Mouse (Mus musculus): ENCODE measurements around the gene Neurl4. TPM values are rescaled to one million over a fixed set of nuclear protein-coding genes. Genes with fewer than 3 reads are reported as not detected.

The Neurl4 gene
- polyA plus RNA-seq, 1 experiment = 5.1 TPM

DNA sequence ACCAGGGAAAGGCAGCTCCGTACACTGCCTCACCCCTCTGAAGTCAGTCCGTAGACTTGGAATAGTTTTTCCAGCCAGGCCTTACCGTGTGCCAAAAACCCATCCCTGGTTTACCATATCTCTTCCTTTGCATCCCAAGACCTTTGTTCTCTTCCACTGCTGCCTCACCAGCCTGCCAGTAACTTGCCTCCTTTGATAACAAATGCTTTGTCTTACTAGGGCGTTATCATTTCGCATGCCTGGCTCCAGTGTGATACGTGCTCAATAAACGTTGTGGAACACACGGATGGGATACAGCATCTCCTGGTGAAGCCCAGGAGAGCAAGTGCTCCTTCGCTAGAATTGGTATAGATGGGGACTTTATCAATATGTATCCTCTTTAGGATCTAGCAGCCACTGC, 33.5 kb upstream of the Neurl4 start:
- TF ChIP-seq TAL1 (IDR thresholded peaks at IDR 0.05; ENCODE audit: low read length) (no peak), GATA1 (IDR thresholded peaks at IDR 0.05; ENCODE audit: low read length) (no peak)
- H3K9me3 ChIP-seq (ENCODE audit: control insufficient read depth, low read length) = no peaks in the 10 kb centered on the region
- H3K4me3 ChIP-seq (replicated peaks) = no peak overlapping the region
- no peaks in the 10 kb centered on the region for H3K27me3 ChIP-seq (ENCODE audit: control insufficient read depth)
- H3K4me1 ChIP-seq (ENCODE audit: control insufficient read depth) = peaks cover 74% of the 10 kb centered on the region
- no peaks in the 10 kb centered on the region for H3K36me3 ChIP-seq (ENCODE audit: control insufficient read depth)

DNA sequence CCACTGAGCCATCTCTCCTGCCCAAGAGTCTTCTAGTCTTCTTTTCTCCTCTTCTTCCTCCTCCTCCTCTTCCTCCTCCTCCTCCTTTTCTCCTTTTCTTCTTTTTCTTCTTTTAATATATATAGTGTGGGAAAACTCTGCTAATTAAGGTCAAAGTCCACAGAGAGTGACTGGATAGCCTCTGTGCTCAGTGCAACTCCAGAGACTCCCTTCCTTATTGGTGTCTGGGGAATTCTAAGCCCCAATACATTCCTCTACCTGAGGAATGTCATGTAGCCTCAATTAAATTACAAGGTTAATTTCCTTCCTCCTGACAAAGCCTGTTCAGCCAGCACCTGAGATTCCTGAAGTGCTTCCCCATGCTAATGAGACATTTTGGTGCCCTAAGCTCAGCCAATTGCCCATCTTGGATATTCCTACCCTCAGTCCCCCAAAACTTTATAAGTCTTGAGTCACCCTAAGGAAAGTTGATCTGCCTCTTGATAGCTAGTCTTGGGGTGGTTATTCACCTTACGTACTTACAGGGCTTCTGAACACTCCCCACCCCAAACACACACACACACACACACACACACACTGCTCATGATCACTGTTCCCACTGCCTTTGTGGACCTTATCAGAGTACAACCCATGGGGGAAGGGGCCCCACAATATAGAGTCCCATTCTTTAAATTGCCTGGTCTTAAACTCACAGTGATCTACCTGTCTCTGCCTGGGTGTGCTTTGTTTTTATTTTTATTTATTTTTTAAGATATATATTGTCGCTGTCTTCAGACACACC, 30.4 kb upstream of the Neurl4 start:
- Histone ChIP-seq H3K9me3 (ENCODE audit: control insufficient read depth, low read length) (no peaks in the 10 kb centered on the region), H3K4me1 (ENCODE audit: control insufficient read depth) (peaks cover 64% of the 10 kb centered on the region), H3K27me3 (ENCODE audit: control insufficient read depth) (no peaks in the 10 kb centered on the region), H3K4me3 (replicated peaks) (no peak overlapping the region), H3K36me3 (ENCODE audit: control insufficient read depth) (no peaks in the 10 kb centered on the region)
- TF ChIP-seq TAL1 (IDR thresholded peaks at IDR 0.05; ENCODE audit: low read length) = no peak
- no peak for TF ChIP-seq GATA1 (IDR thresholded peaks at IDR 0.05; ENCODE audit: low read length)

DNA sequence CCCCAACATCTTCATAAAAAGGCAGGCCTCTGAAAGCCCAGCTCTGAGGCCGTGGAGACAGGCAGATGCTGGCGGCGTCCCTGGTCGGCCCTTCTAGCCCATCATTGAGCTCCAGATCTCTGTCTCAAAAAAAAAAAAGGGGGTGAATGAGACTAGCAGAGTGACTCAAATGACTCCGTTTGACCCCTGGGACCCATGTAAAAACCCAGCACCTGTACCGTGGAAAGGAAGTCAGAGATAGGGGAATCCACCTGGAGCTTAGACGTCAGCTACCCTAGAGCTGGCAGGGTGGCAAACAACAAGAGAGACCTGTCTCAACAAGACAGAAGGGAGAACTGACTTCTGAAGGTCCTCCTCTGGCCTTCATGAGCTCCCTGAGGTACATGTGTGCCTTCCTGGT, 29.1 kb upstream of the Neurl4 start:
- no peak overlapping the region for H3K4me3 ChIP-seq (replicated peaks)
- H3K36me3 ChIP-seq (ENCODE audit: control insufficient read depth) = no peaks in the 10 kb centered on the region
- peaks cover 68% of the 10 kb centered on the region for H3K4me1 ChIP-seq (ENCODE audit: control insufficient read depth)
- TF ChIP-seq GATA1 (IDR thresholded peaks at IDR 0.05; ENCODE audit: low read length) = no peak
- H3K27me3 ChIP-seq (ENCODE audit: control insufficient read depth) = no peaks in the 10 kb centered on the region
- no peaks in the 10 kb centered on the region for H3K9me3 ChIP-seq (ENCODE audit: control insufficient read depth, low read length)

DNA sequence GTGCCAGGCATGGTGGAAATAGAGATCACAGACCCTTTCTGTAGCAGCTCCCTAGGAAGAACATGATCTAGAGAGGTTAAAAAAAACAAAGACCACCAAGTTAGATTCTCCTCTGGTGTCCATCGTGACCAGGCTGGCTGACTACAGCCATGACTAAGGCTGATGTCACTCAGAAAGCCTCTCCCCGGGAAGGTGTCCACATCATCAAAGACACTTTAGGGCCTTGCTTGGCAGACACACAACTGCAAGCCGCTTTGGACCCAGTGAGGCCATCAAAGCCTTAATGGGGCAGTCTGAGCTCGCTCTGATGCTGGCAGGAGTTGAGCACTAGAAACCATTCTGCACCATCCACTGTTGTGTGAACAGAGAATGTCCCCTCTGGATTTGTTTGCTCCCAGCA, 28.4 kb upstream of the Neurl4 start:
- H3K9me3 ChIP-seq (ENCODE audit: control insufficient read depth, low read length) = no peaks in the 10 kb centered on the region
- no peak overlapping the region for H3K4me3 ChIP-seq (replicated peaks)
- no peaks in the 10 kb centered on the region for H3K27me3 ChIP-seq (ENCODE audit: control insufficient read depth)
- no peaks in the 10 kb centered on the region for H3K36me3 ChIP-seq (ENCODE audit: control insufficient read depth)
- H3K4me1 ChIP-seq (ENCODE audit: control insufficient read depth) = peaks cover 68% of the 10 kb centered on the region
- no peak for TF ChIP-seq TAL1 (IDR thresholded peaks at IDR 0.05; ENCODE audit: low read length)
- no peak for TF ChIP-seq GATA1 (IDR thresholded peaks at IDR 0.05; ENCODE audit: low read length)

DNA sequence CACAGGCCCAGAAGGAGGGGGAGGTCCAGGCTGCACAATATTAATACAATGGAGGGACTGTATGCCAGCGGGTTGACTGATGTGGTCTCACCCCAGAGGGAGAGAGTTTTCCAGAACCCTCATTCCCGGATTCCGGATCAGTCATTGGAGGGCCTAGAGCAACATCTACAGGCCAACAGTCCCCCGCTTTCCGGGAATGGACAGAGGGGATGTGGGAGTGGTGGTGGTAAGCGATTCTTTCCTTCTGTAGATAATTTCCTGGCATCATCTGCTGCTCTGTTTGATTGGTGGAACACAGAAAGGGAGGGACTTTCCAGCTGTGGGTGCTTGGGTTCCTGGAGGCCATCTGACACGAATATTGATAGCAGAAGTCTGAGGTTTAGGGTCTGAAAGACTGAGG, 24.7 kb upstream of the Neurl4 start:
- H3K36me3 ChIP-seq (ENCODE audit: control insufficient read depth) = no peaks in the 10 kb centered on the region
- TF ChIP-seq TAL1 (IDR thresholded peaks at IDR 0.05; ENCODE audit: low read length) (no peak), GATA1 (IDR thresholded peaks at IDR 0.05; ENCODE audit: low read length) (no peak)
- H3K4me3 ChIP-seq (replicated peaks) = no peak overlapping the region
- H3K9me3 ChIP-seq (ENCODE audit: control insufficient read depth, low read length) = no peaks in the 10 kb centered on the region
- peaks cover 5% of the 10 kb centered on the region for H3K27me3 ChIP-seq (ENCODE audit: control insufficient read depth)
- peaks cover 83% of the 10 kb centered on the region for H3K4me1 ChIP-seq (ENCODE audit: control insufficient read depth)

DNA sequence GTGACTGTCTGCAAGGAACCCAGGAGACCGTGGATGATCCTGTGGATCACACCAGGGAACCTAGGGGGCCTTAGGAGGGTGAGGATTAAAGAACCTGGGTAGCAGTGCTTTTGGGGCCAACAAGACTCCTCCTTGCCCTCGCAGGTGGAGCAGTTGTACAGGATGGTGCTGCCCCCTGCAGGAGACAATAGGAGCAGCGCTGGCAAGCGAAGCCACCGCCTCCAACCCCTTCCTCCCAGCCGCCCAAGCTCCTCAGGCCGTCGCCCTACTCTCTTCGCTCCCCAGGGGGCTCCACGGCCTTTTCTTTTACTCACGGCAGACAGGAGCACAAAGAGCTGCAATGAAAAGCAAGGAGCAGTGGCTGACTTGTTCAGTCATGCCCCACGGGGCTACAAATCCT, 24.0 kb upstream of the Neurl4 start:
- Histone ChIP-seq H3K4me1 (ENCODE audit: control insufficient read depth) (peaks cover 88% of the 10 kb centered on the region), H3K36me3 (ENCODE audit: control insufficient read depth) (no peaks in the 10 kb centered on the region), H3K4me3 (replicated peaks) (peak overlapping the region; percentile 1), H3K27me3 (ENCODE audit: control insufficient read depth) (peaks cover 11% of the 10 kb centered on the region), H3K9me3 (ENCODE audit: control insufficient read depth, low read length) (no peaks in the 10 kb centered on the region)
- TF ChIP-seq TAL1 (IDR thresholded peaks at IDR 0.05; ENCODE audit: low read length) (no peak), GATA1 (IDR thresholded peaks at IDR 0.05; ENCODE audit: low read length) (no peak)

DNA sequence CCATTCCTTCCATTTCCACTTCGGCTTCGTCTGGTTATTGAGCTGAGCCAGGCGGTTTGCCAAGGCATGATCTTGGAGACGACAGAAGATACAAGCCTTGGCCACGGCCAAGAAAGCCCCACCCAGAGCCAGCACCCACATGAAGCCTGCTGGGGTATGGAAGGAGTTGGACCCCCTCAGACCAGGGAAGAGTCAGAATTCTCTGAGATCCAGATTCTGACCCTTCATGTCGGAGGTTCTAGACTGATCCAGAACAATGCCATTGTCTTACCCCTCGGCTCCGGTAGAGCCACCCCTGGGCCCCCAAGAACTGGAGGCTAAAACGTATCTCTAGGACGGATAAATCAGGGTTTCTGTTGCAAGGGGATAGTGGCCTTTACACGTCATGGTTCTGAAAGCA, 23.0 kb upstream of the Neurl4 start, which contains the start of gene Tmem95:
Tmem95 (minus strand) TSS at position 141 of the 400 bp plus-strand sequence.
- Histone ChIP-seq H3K4me1 (ENCODE audit: control insufficient read depth) (peaks cover 86% of the 10 kb centered on the region), H3K4me3 (replicated peaks) (peak within 1 kb of the TSS; percentile 1), H3K27me3 (ENCODE audit: control insufficient read depth) (peaks cover 13% of the 10 kb centered on the region), H3K36me3 (ENCODE audit: control insufficient read depth) (no peaks in the 10 kb centered on the region), H3K9me3 (ENCODE audit: control insufficient read depth, low read length) (no peaks in the 10 kb centered on the region)
- TF ChIP-seq GATA1 (IDR thresholded peaks at IDR 0.05; ENCODE audit: low read length) (no peak), TAL1 (IDR thresholded peaks at IDR 0.05; ENCODE audit: low read length) (no peak)

DNA sequence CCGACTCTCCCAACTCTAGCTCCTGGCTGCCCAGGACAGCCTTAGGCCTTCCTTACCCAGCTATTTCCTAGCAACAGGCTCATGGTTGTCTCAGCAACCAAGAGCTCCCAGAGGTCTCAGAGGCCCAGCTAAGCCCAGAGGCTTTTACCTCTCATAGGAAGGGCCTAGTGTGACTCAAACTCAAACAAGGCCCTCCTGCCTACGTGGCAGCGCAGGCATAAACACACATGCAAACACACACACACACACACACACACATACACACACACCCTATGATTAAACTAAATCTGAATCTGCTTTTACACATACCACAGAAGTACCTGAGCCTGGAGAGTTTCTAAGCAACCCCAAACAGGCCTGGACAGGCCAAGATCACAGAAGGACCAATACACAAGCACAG, 22.5 kb upstream of the Neurl4 start:
- no peaks in the 10 kb centered on the region for H3K36me3 ChIP-seq (ENCODE audit: control insufficient read depth)
- H3K4me3 ChIP-seq (replicated peaks) = no peak overlapping the region
- peaks cover 84% of the 10 kb centered on the region for H3K4me1 ChIP-seq (ENCODE audit: control insufficient read depth)
- H3K27me3 ChIP-seq (ENCODE audit: control insufficient read depth) = peaks cover 13% of the 10 kb centered on the region
- no peaks in the 10 kb centered on the region for H3K9me3 ChIP-seq (ENCODE audit: control insufficient read depth, low read length)
- TF ChIP-seq GATA1 (IDR thresholded peaks at IDR 0.05; ENCODE audit: low read length) = no peak

DNA sequence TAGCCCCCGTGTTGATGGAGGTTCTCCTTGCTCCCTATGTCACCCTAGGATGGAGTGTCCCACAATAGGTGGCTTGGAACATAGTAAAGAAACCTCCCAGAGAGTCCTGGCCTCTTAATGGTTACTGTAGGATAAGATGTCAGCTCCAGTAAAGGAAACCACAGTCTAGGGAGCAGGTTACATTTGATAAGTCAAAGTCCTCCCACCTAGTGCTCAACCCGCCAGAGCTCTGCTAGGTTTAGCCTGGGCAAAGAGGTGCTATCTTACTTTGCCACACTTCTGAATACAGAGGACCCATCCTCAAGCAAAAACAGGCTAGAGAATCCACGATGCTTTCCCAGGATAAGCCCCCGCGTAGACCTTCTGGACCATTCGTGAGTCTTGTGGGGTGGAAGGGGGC, 21.9 kb upstream of the Neurl4 start:
- Histone ChIP-seq H3K36me3 (ENCODE audit: control insufficient read depth) (no peaks in the 10 kb centered on the region), H3K4me3 (replicated peaks) (peak overlapping the region; percentile 66), H3K4me1 (ENCODE audit: control insufficient read depth) (peaks cover 90% of the 10 kb centered on the region), H3K9me3 (ENCODE audit: control insufficient read depth, low read length) (no peaks in the 10 kb centered on the region), H3K27me3 (ENCODE audit: control insufficient read depth) (peaks cover 13% of the 10 kb centered on the region)
- no peak for TF ChIP-seq GATA1 (IDR thresholded peaks at IDR 0.05; ENCODE audit: low read length)
- TF ChIP-seq TAL1 (IDR thresholded peaks at IDR 0.05; ENCODE audit: low read length) = no peak

DNA sequence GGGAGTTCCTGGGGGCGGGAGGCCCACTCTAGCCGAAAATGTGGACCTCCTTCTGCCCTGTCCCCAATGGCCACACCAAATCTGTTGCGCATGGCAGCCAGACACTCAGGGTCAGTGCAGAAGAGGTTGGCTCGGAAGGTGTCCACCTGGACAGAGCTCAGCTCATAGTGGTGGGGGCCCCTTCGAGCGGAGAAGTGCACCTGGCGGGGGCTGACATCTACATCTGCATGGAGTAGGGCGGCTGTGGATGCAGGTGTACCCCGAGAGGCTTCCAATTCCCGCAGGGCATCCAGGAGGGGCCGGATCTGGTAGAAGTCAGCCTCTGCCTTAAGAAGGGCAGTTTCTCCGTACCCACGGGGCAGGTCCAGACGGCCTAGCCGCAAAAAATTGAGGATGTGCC, 21.2 kb upstream of the Neurl4 start:
- peaks cover 13% of the 10 kb centered on the region for H3K27me3 ChIP-seq (ENCODE audit: control insufficient read depth)
- H3K4me1 ChIP-seq (ENCODE audit: control insufficient read depth) = peaks cover 90% of the 10 kb centered on the region
- peak overlapping the region; percentile 66 for H3K4me3 ChIP-seq (replicated peaks)
- no peaks in the 10 kb centered on the region for H3K9me3 ChIP-seq (ENCODE audit: control insufficient read depth, low read length)
- H3K36me3 ChIP-seq (ENCODE audit: control insufficient read depth) = no peaks in the 10 kb centered on the region
- TF ChIP-seq GATA1 (IDR thresholded peaks at IDR 0.05; ENCODE audit: low read length) (no peak), TAL1 (IDR thresholded peaks at IDR 0.05; ENCODE audit: low read length) (no peak)
